Comparison of ENCODE assay signal across 8 mouse cellular contexts in genomic region chr1:194619353-194620244, GRCm38 (mm10). TPM values are rescaled to one million over a fixed set of nuclear protein-coding genes. Genes with fewer than 3 reads are reported as not detected.
DNase-seq lines count a peak whose midpoint lies in the region; ATAC-seq lines count a peak whose summit lies in the region.

No protein-coding gene starts in this region.

- DNase-seq in adrenal gland, postnatal 14 days, result peak; percentile 90
- peak; percentile 72 for DNase-seq in embryo, embryonic 11.5 days (ENCODE audit: low read depth, low spot score)
- DNase-seq in gastrocnemius, postnatal 25 days, result peak; percentile 85
- peak; percentile 88 to 92 for DNase-seq in left cerebral cortex, postnatal 14 days (ENCODE audit: low spot score in 2 of 2)
- peak; percentile 91 for DNase-seq in right cerebral cortex, postnatal 4 days
- DNase-seq in urinary bladder, postnatal 4 days (ENCODE audit: low spot score in 2 of 2), result peak; percentile 82 to 83

- H3K9ac ChIP-seq in intestine, embryonic 15.5 days, result peak overlapping the region; percentile 72

- H3K27me3 ChIP-seq in intestine, embryonic 15.5 days (replicated peaks), result no peaks in the 10 kb centered on the region

- peak overlapping the region; percentile 69 for H3K27ac ChIP-seq in intestine, embryonic 15.5 days

- no peaks in the 10 kb centered on the region for H3K9me3 ChIP-seq in intestine, embryonic 15.5 days

- H3K4me3 ChIP-seq in intestine, embryonic 15.5 days (replicated peaks), result peak overlapping the region; percentile 81

- peak; percentile 94 for ATAC-seq in intestine, embryonic 15.5 days
- peak; percentile 74 for ATAC-seq in megakaryocyte progenitor cell, adult 5-6 weeks (replicated peaks; ENCODE audit: poor library complexity)

- no peaks in the 10 kb centered on the region for H3K36me3 ChIP-seq in intestine, embryonic 15.5 days

- 1% methylated on average over 62 of the region's 62 CpGs for WGBS in intestine, embryonic 15.5 days

- intact Hi-C loops in left cerebral cortex, postnatal 14 days (cut with DNase I), result loop anchor here (5.0 to 10.0 kb wide), 5 partner anchors 103 to 1175 kb away; no protein-coding TSS in a partner anchor

- peaks cover 26% of the 10 kb centered on the region for H3K4me1 ChIP-seq in intestine, embryonic 15.5 days (replicated peaks)

- H3K4me2 ChIP-seq in intestine, embryonic 15.5 days (replicated peaks), result peak overlapping the region; percentile 97

RNA-seq across cellular contexts. Expression of gene Plxna2, which starts 1.6 kb away (rescaled TPM):
- total RNA-seq in adrenal gland, postnatal 14 days (2021), result 15.2 and 17.3 TPM in 2 replicates
- total RNA-seq in gastrocnemius, postnatal 25 days (2021), result 1 to 10 TPM; 6.8 to 7.1 TPM
- 5.6 and 5.9 TPM in 2 replicates for polyA plus RNA-seq in intestine, embryonic 15.5 days (2015; fragmentation: Nextera tagmentation; extraction: Ambion mirVana)
- 100 to 1,000 TPM in 1 of 2 experiments, 10 to 100 TPM in 1; 93.9 to 106 TPM for total RNA-seq in left cerebral cortex, postnatal 14 days (2021)
- total RNA-seq in megakaryocyte progenitor cell, adult 5-6 weeks (2015), result 0.39 and 0.72 TPM in 2 replicates
- total RNA-seq in megakaryocyte progenitor cell, adult 5-6 weeks (2017), result 0.17 and 0.34 TPM in 2 replicates

Comparison
In these comparisons a context has a peak if more than half of its experiments do, and no peak if none do; other contexts are left out.
1. Peak in every context shown above with its lines: DNase-seq, ATAC-seq, H3K4me3 ChIP-seq and H3K27ac ChIP-seq.